Mouse (Mus musculus) hindbrain, embryonic 11.5 days (tissue): Measurements from ENCODE around the gene Trip13. TPM values are rescaled to one million over a fixed set of nuclear protein-coding genes. Genes with fewer than 3 reads are reported as not detected.

Source experiments
- ATAC-seq: fragments of 200-750 bp; cut with Nextera tagmentation; 2 replicates; pipeline ENCODE4 v1.8.0; 2017; ENCODE audit warnings: mild to moderate bottlenecking, moderate TSS enrichment, moderate library complexity; ENCODE audit not compliant: low FRiP score
- DNase-seq: peaks from one replicate; pipeline ENCODE4 v3.0.0-alpha.2; 2015; ENCODE audit warnings: low spot score
- H3K27ac ChIP-seq: fragments of 300-500 bp; sonication (generic); 2 replicates; pipeline ENCODE4 v1.5.1; 2014; ENCODE audit warnings: mild to moderate bottlenecking, low read depth, low read length
- H3K27me3 ChIP-seq: fragments of 300-500 bp; sonication (generic); 2 replicates; pipeline ENCODE4 v1.6.1; 2014; ENCODE audit warnings: mild to moderate bottlenecking, low read length, moderate library complexity, mixed read lengths; ENCODE audit not compliant: control insufficient read depth, insufficient read depth
- H3K36me3 ChIP-seq: fragments of 300-500 bp; sonication (generic); 2 replicates; pipeline ENCODE4 v1.6.1; 2014; ENCODE audit warnings: mild to moderate bottlenecking, low read length, moderate library complexity, mixed read lengths; ENCODE audit not compliant: control insufficient read depth, insufficient read depth
- H3K4me1 ChIP-seq: fragments of 300-500 bp; sonication (generic); replicated peaks from 2 replicates; pipeline ENCODE4 v1.6.1; 2014; ENCODE audit warnings: low read length, mixed read lengths; ENCODE audit not compliant: control insufficient read depth, insufficient read depth
- H3K4me2 ChIP-seq: fragments of 300-500 bp; sonication (generic); replicated peaks from 2 replicates; pipeline ENCODE4 v1.6.1; 2014; ENCODE audit warnings: mild to moderate bottlenecking, low read depth, low read length
- H3K4me3 ChIP-seq: fragments of 300-500 bp; sonication (generic); 2 replicates; pipeline ENCODE4 v1.5.1; 2014; ENCODE audit warnings: low read depth, low read length
- H3K9ac ChIP-seq: fragments of 300-500 bp; sonication (generic); 2 replicates; pipeline ENCODE4 v1.6.1; 2014; ENCODE audit warnings: low read depth, low read length
- H3K9me3 ChIP-seq: fragments of 300-500 bp; sonication (generic); 2 replicates; pipeline ENCODE4 v1.6.1; 2016; ENCODE audit warnings: low read length; ENCODE audit not compliant: control insufficient read depth
- WGBS: fragments of 180-500 bp; shearing (Covaris S2); extraction: QIAGEN DNeasy Blood & Tissue Kit; methylation state at CpG from one replicate; pipeline ENCODE4 v1.1.7; 2014; 5-methylcytosine and 5-hydroxymethylcytosine counted together
- polyA plus RNA-seq: library from polyadenylated mRNA; unstranded; fragments of >200 nt; fragmentation: Nextera tagmentation; extraction: Ambion mirVana; gene quantifications from 2 replicates; pipeline ENCODE4 v1.2.1, GENCODE M21; 2014

Gene Trip13
- polyA plus RNA-seq, 1 experiment from 2014 or later: 40.1 TPM

DNA sequence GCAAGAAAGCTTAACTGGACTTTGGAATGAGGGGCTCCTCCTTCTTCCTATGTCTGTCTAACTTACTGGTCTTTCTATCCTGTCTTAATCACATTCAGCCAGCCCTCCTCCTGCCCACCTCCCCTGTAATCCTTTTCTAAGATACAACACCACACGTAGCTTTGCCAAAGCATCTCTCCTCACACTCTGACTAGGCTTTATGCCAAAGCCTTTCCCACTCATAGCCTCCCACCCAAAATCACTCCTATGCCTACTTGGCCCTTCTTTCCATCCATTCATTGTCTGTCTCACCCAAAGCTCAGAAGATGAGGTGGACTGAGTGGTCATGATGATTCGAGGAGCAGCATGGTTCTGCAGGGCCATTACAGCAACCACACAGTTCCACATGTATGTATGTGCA, 65.4 kb downstream of the Trip13 start:
- H3K36me3 ChIP-seq: no peaks in the 10 kb centered on the region
- no peak for ATAC-seq
- H3K9me3 ChIP-seq: no peaks in the 10 kb centered on the region
- H3K9ac ChIP-seq: no peak overlapping the region
- H3K4me2 ChIP-seq: no peak overlapping the region
- DNase-seq: no peak
- 68% methylated on average over 2 of the region's 2 CpGs for WGBS
- no peaks in the 10 kb centered on the region for H3K4me1 ChIP-seq
- H3K4me3 ChIP-seq: no peak overlapping the region
- H3K27me3 ChIP-seq: no peaks in the 10 kb centered on the region
- H3K27ac ChIP-seq: no peak overlapping the region

Other genes starting within 250 kb of the Trip13 start
- gene Slc6a19, start 232.9 kb downstream of the Trip13 start, polyA plus RNA-seq: not detected in 2 replicates
- 34.2 and 34.8 TPM in 2 replicates for gene Slc12a7, start 204.7 kb downstream of the Trip13 start, polyA plus RNA-seq
- 14.7 TPM in 2 replicates for gene Nkd2, start 90.2 kb downstream of the Trip13 start, polyA plus RNA-seq
- gene Brd9, start within 50 bp of the Trip13 start, polyA plus RNA-seq: 76.7 and 77.5 TPM in 2 replicates
- not detected in 2 replicates for gene Zdhhc11, start 26.1 kb upstream of the Trip13 start, polyA plus RNA-seq
- 4.0 and 4.9 TPM in 2 replicates for gene Tppp, start 71.6 kb upstream of the Trip13 start, polyA plus RNA-seq
- gene Cep72, start 124.5 kb upstream of the Trip13 start, polyA plus RNA-seq: 18.3 and 20.3 TPM in 2 replicates
- gene Slc9a3, start 183.7 kb upstream of the Trip13 start, polyA plus RNA-seq: not detected in 2 replicates